Mouse (Mus musculus) cerebellum, adult 8-10 months (tissue): Measurements from ENCODE around the gene Vtcn1.
"Not testable (repeated sequence)": the region's sequence is repeated elsewhere in the genome, so short reads cannot be mapped to it uniquely, and the experiment has no call there.

Experiments used
- DNase-seq: peaks from one replicate; pipeline ENCODE4 v3.0.0; 2022

Vtcn1 gene

GRCm38 (mm10) chr3:100825225-100825965 is at the start of gene Vtcn1:
TSS of gene Vtcn1 (plus strand) at chr3:100825459.
- DNase-seq = no peak

- DNase-seq = no peak
Measured at GRCm38 (mm10) chr3:100776967-100777366, 48.3 kb upstream of the Vtcn1 start.

GRCm38 (mm10) chr3:100777568-100777967 is 47.7 kb upstream of the Vtcn1 start:
- no peak for DNase-seq

- DNase-seq = no peak
Measured at GRCm38 (mm10) chr3:100786076-100786475, 39.2 kb upstream of the Vtcn1 start.

GRCm38 (mm10) chr3:100791670-100792069 is 33.6 kb upstream of the Vtcn1 start:
- no peak for DNase-seq

- no peak for DNase-seq
Measured at GRCm38 (mm10) chr3:100793345-100793744, 31.9 kb upstream of the Vtcn1 start.

- no peak for DNase-seq
Measured at GRCm38 (mm10) chr3:100796571-100796970, 28.7 kb upstream of the Vtcn1 start.

- no peak for DNase-seq
Measured at GRCm38 (mm10) chr3:100797166-100798145, 27.8 kb upstream of the Vtcn1 start.

- DNase-seq = no peak
Measured at GRCm38 (mm10) chr3:100798872-100799422, 26.3 kb upstream of the Vtcn1 start.

- DNase-seq = no peak
Measured at GRCm38 (mm10) chr3:100804975-100805374, 20.3 kb upstream of the Vtcn1 start.

- DNase-seq = no peak
Measured at GRCm38 (mm10) chr3:100805925-100806324, 19.3 kb upstream of the Vtcn1 start.

- DNase-seq = no peak
Measured at GRCm38 (mm10) chr3:100810461-100810860, 14.8 kb upstream of the Vtcn1 start.

GRCm38 (mm10) chr3:100811836-100812235 is 13.4 kb upstream of the Vtcn1 start:
- DNase-seq = no peak

GRCm38 (mm10) chr3:100815490-100815889 is 9.8 kb upstream of the Vtcn1 start:
- not testable (repeated sequence) for DNase-seq

GRCm38 (mm10) chr3:100818709-100819108 is 6.5 kb upstream of the Vtcn1 start:
- no peak for DNase-seq

- no peak for DNase-seq
Measured at GRCm38 (mm10) chr3:100819571-100819970, 5.7 kb upstream of the Vtcn1 start.

- DNase-seq = no peak
Measured at GRCm38 (mm10) chr3:100820852-100821251, 4.4 kb upstream of the Vtcn1 start.

- no peak for DNase-seq
Measured at GRCm38 (mm10) chr3:100821276-100821675, 4.0 kb upstream of the Vtcn1 start.

GRCm38 (mm10) chr3:100843784-100844183 is 18.5 kb downstream of the Vtcn1 start:
- no peak for DNase-seq

GRCm38 (mm10) chr3:100844366-100844765 is 19.1 kb downstream of the Vtcn1 start:
- DNase-seq = no peak

GRCm38 (mm10) chr3:100848348-100848747 is 23.1 kb downstream of the Vtcn1 start:
- DNase-seq = no peak

GRCm38 (mm10) chr3:100850468-100850867 is 25.2 kb downstream of the Vtcn1 start:
- DNase-seq = no peak

- DNase-seq = no peak
Measured at GRCm38 (mm10) chr3:100856050-100856815, 31.0 kb downstream of the Vtcn1 start.
